Mouse (Mus musculus): Measurements from ENCODE around the gene Shld2.

DNA sequence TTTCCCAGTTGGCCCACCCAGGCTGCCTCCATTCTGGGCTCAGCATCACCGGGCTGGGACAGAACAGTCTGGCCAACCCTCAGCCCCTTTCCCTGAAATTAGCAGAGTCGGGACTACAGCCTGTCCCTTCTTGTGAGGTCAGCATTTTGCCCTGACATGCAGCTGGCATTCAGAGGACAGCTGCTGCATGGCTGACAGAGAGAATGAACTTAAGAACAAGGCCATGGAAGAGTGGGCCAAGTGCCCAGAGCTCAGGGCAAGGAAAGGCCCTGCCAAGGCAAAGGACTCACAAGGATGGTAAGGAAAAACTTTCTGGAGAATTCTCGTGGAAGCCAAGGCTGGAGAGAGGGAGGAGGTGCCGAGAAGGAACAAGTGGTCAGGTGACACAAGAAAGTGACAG is 113.6 kb downstream of the Shld2 start:
- TF ChIP-seq EP300 (IDR thresholded peaks at IDR 0.05; ENCODE audit: low read depth) (no peak), CTCF (IDR thresholded peaks at IDR 0.05; ENCODE audit: low read depth) (no peak)
